Mouse (Mus musculus): ENCODE data around the gene Plscr4. TPM values are rescaled to one million over a fixed set of nuclear protein-coding genes. Genes with fewer than 3 reads are reported as not detected.
A peak's percentile ranks its signal among the peaks of the same experiment; 100 is the strongest.

The Plscr4 gene
- polyA plus RNA-seq, 1 experiment: 1.2 TPM

DNA sequence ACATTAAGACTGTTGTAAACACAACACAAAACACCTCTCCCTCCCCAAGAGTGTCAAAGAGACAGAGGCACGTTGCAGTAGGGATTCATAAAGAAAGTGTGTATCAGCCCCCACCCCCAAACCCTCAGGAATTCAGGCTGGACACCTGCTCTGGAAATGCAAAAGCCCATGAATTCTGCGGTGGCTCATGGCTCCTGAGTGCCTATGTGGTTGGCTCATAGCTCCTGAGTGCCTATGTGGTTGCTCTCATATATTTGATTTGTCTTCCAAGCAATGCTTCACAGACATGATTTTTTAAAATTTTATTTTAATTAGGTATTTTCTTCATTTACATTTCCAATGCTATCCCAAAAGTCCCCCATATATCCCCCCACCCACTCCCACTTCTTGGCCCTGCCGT lies 568 bp upstream of the Plscr4 start:
- 97% methylated on average over 3 of the region's 3 CpGs for WGBS
- H3K36me3 ChIP-seq (ENCODE audit: control insufficient read depth, insufficient read depth, low read length): no peaks in the 10 kb centered on the region
- no peak overlapping the region for H3K27ac ChIP-seq (ENCODE audit: control insufficient read depth, insufficient read depth, low read length)
- peaks cover 9% of the 10 kb centered on the region for H3K4me1 ChIP-seq (replicated peaks; ENCODE audit: control insufficient read depth, insufficient read depth, low read length)
- DNase-seq: no peak
- TF ChIP-seq CTCF (IDR thresholded peaks at IDR 0.05; ENCODE audit: borderline replicate concordance, control insufficient read depth, extremely low read depth, insufficient read depth, low read length, poor library complexity) (no peak), POLR2A (IDR thresholded peaks at IDR 0.05; ENCODE audit: control insufficient read depth, extremely low read depth, insufficient read depth, low read length, poor library complexity) (no peak)
- no peak overlapping the region for H3K4me3 ChIP-seq (ENCODE audit: control insufficient read depth, insufficient read depth, low read length)
- no peaks in the 10 kb centered on the region for H3K27me3 ChIP-seq (ENCODE audit: control insufficient read depth, insufficient read depth, low read length)

DNA sequence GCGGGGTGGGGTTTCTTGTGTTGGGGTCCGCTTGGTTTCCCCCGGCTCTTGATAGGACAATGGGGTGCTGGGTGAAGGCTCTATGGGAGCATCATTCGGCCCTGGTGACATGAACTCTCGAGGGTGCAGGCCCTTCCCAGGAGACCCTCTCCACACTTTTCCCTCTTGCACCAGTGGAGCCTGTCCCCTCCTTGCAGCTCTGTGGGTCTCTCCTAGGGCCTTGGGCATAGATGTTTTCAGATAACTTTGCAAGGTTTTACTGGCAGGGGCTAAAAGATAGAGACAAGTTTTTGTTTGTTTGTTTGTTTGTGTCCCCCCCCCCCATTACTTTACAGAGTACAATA lies 858 bp downstream of the Plscr4 start:
- Histone ChIP-seq H3K27ac (ENCODE audit: control insufficient read depth, insufficient read depth, low read length) (no peak overlapping the region), H3K4me3 (ENCODE audit: control insufficient read depth, insufficient read depth, low read length) (peak overlapping the region; percentile 59), H3K36me3 (ENCODE audit: control insufficient read depth, insufficient read depth, low read length) (no peaks in the 10 kb centered on the region), H3K4me1 (replicated peaks; ENCODE audit: control insufficient read depth, insufficient read depth, low read length) (peaks cover 9% of the 10 kb centered on the region), H3K27me3 (ENCODE audit: control insufficient read depth, insufficient read depth, low read length) (no peaks in the 10 kb centered on the region)
- DNase-seq: no peak
- WGBS: 2% methylated on average over 5 of the region's 5 CpGs
- TF ChIP-seq POLR2A (IDR thresholded peaks at IDR 0.05; ENCODE audit: control insufficient read depth, extremely low read depth, insufficient read depth, low read length, poor library complexity) (no peak), CTCF (IDR thresholded peaks at IDR 0.05; ENCODE audit: borderline replicate concordance, control insufficient read depth, extremely low read depth, insufficient read depth, low read length, poor library complexity) (no peak)

DNA sequence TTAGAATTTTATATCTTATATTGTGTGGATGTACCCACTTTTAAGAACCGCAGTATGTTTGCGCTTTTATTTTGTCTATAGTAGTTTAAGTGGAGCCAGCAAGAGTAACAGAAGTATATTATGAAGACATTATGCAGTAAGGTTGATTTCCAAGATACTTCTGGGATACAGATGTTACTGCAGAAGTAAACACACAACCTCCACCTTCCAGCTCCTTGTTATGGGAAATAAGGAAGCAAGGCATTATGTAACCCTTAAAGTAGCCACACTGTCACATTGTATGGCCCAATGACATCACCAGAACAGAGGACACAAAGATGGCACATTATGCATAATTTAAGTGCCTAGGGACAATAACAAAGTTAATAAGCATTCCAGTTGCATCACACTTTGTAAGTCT lies 1.2 kb downstream of the Plscr4 start:
- H3K27me3 ChIP-seq (ENCODE audit: control insufficient read depth, insufficient read depth, low read length): no peaks in the 10 kb centered on the region
- H3K27ac ChIP-seq (ENCODE audit: control insufficient read depth, insufficient read depth, low read length): no peak overlapping the region
- no peaks in the 10 kb centered on the region for H3K36me3 ChIP-seq (ENCODE audit: control insufficient read depth, insufficient read depth, low read length)
- H3K4me1 ChIP-seq (replicated peaks; ENCODE audit: control insufficient read depth, insufficient read depth, low read length): peaks cover 9% of the 10 kb centered on the region
- TF ChIP-seq CTCF (IDR thresholded peaks at IDR 0.05; ENCODE audit: borderline replicate concordance, control insufficient read depth, extremely low read depth, insufficient read depth, low read length, poor library complexity) (no peak), POLR2A (IDR thresholded peaks at IDR 0.05; ENCODE audit: control insufficient read depth, extremely low read depth, insufficient read depth, low read length, poor library complexity) (no peak)
- H3K4me3 ChIP-seq (ENCODE audit: control insufficient read depth, insufficient read depth, low read length): no peak overlapping the region
- WGBS: 99% methylated on average over 2 of the region's 2 CpGs
- DNase-seq: no peak

- H3K36me3 ChIP-seq (ENCODE audit: control insufficient read depth, insufficient read depth, low read length): no peaks in the 10 kb centered on the region
- H3K4me1 ChIP-seq (replicated peaks; ENCODE audit: control insufficient read depth, insufficient read depth, low read length): no peaks in the 10 kb centered on the region
- TF ChIP-seq POLR2A (IDR thresholded peaks at IDR 0.05; ENCODE audit: control insufficient read depth, extremely low read depth, insufficient read depth, low read length, poor library complexity) (no peak), CTCF (IDR thresholded peaks at IDR 0.05; ENCODE audit: borderline replicate concordance, control insufficient read depth, extremely low read depth, insufficient read depth, low read length, poor library complexity) (no peak)
- no peak for DNase-seq
- no peaks in the 10 kb centered on the region for H3K27me3 ChIP-seq (ENCODE audit: control insufficient read depth, insufficient read depth, low read length)
- WGBS: 72% methylated on average over 4 of the region's 4 CpGs
- no peak overlapping the region for H3K4me3 ChIP-seq (ENCODE audit: control insufficient read depth, insufficient read depth, low read length)
- no peak overlapping the region for H3K27ac ChIP-seq (ENCODE audit: control insufficient read depth, insufficient read depth, low read length)
These were observed 10.6 kb downstream of the Plscr4 start for GRCm38 (mm10) chr9:92467724-92468123.

GRCm38 (mm10) chr9:92472256-92472855 lies 15.2 kb downstream of the Plscr4 start:
- TF ChIP-seq POLR2A (IDR thresholded peaks at IDR 0.05; ENCODE audit: control insufficient read depth, extremely low read depth, insufficient read depth, low read length, poor library complexity) (no peak), CTCF (IDR thresholded peaks at IDR 0.05; ENCODE audit: borderline replicate concordance, control insufficient read depth, extremely low read depth, insufficient read depth, low read length, poor library complexity) (no peak)
- no peak for DNase-seq
- WGBS: 94% methylated on average over 5 of the region's 5 CpGs
- H3K4me1 ChIP-seq (replicated peaks; ENCODE audit: control insufficient read depth, insufficient read depth, low read length): no peaks in the 10 kb centered on the region
- no peaks in the 10 kb centered on the region for H3K27me3 ChIP-seq (ENCODE audit: control insufficient read depth, insufficient read depth, low read length)
- no peak overlapping the region for H3K27ac ChIP-seq (ENCODE audit: control insufficient read depth, insufficient read depth, low read length)
- H3K4me3 ChIP-seq (ENCODE audit: control insufficient read depth, insufficient read depth, low read length): no peak overlapping the region
- H3K36me3 ChIP-seq (ENCODE audit: control insufficient read depth, insufficient read depth, low read length): no peaks in the 10 kb centered on the region

GRCm38 (mm10) chr9:92473178-92473577 lies 16.0 kb downstream of the Plscr4 start:
- H3K4me3 ChIP-seq (ENCODE audit: control insufficient read depth, insufficient read depth, low read length): no peak overlapping the region
- no peaks in the 10 kb centered on the region for H3K36me3 ChIP-seq (ENCODE audit: control insufficient read depth, insufficient read depth, low read length)
- WGBS: 91% methylated on average over 2 of the region's 2 CpGs
- H3K4me1 ChIP-seq (replicated peaks; ENCODE audit: control insufficient read depth, insufficient read depth, low read length): no peaks in the 10 kb centered on the region
- DNase-seq: no peak
- no peaks in the 10 kb centered on the region for H3K27me3 ChIP-seq (ENCODE audit: control insufficient read depth, insufficient read depth, low read length)
- H3K27ac ChIP-seq (ENCODE audit: control insufficient read depth, insufficient read depth, low read length): no peak overlapping the region
- TF ChIP-seq CTCF (IDR thresholded peaks at IDR 0.05; ENCODE audit: borderline replicate concordance, control insufficient read depth, extremely low read depth, insufficient read depth, low read length, poor library complexity) (no peak), POLR2A (IDR thresholded peaks at IDR 0.05; ENCODE audit: control insufficient read depth, extremely low read depth, insufficient read depth, low read length, poor library complexity) (no peak)

- H3K27ac ChIP-seq (ENCODE audit: control insufficient read depth, insufficient read depth, low read length): no peak overlapping the region
- no peaks in the 10 kb centered on the region for H3K36me3 ChIP-seq (ENCODE audit: control insufficient read depth, insufficient read depth, low read length)
- H3K4me3 ChIP-seq (ENCODE audit: control insufficient read depth, insufficient read depth, low read length): no peak overlapping the region
- 98% methylated on average over 1 of the region's 1 CpGs for WGBS
- H3K27me3 ChIP-seq (ENCODE audit: control insufficient read depth, insufficient read depth, low read length): no peaks in the 10 kb centered on the region
- TF ChIP-seq CTCF (IDR thresholded peaks at IDR 0.05; ENCODE audit: borderline replicate concordance, control insufficient read depth, extremely low read depth, insufficient read depth, low read length, poor library complexity) (no peak), POLR2A (IDR thresholded peaks at IDR 0.05; ENCODE audit: control insufficient read depth, extremely low read depth, insufficient read depth, low read length, poor library complexity) (no peak)
- H3K4me1 ChIP-seq (replicated peaks; ENCODE audit: control insufficient read depth, insufficient read depth, low read length): no peaks in the 10 kb centered on the region
- no peak for DNase-seq
These were observed 17.1 kb downstream of the Plscr4 start for GRCm38 (mm10) chr9:92474244-92474643.

All from thymus, adult 2 months (tissue).